Mouse (Mus musculus): ENCODE measurements around the gene Gbp9.

Gene Gbp9

GRCm38 (mm10) chr5:105055279-105055678 lies 84.1 kb downstream of the Gbp9 start:
- DNase-seq (ENCODE audit: low spot score in 2 of 2) = no peak

- DNase-seq (ENCODE audit: low spot score in 2 of 2) = peak; percentile 35 to 51
Observed at GRCm38 (mm10) chr5:105053471-105054169, 85.7 kb downstream of the Gbp9 start.

GRCm38 (mm10) chr5:105032362-105032761 lies 107.0 kb downstream of the Gbp9 start:
- DNase-seq (ENCODE audit: low spot score in 2 of 2) = no peak
